Comparison of ENCODE assay signal across 26 mouse cellular contexts in genomic region chr2:158283771-158284170, GRCm38 (mm10). TPM values are rescaled to one million over a fixed set of nuclear protein-coding genes. Genes with fewer than 3 reads are reported as not detected.
"Had no signal": no experiment of that assay in that cellular context is flagged by ENCODE, and none has a peak within 500 bp of the region (broad histone marks: within the 10 kb centered on the region; RNA-seq: fewer than 3 reads in every experiment).

No protein-coding gene starts in this region.

- DNase-seq: lung, adult 18-20 months; lung, embryonic 14.5 days; lung, postnatal 10 days; lung, postnatal 4 days; retina, postnatal 1 day; right cerebral cortex, adult 18-20 months; right cerebral cortex, postnatal 25 days; right cerebral cortex, postnatal 4 days; spleen, adult 18-20 months; thymus, adult 18-20 months; thymus, postnatal 14 days; thymus, postnatal 36 days had no signal

- H3K4me2 ChIP-seq: lung, embryonic 14.5 days; midbrain, embryonic 13.5 days; midbrain, embryonic 15.5 days; neural tube, embryonic 13.5 days; neural tube, embryonic 15.5 days had no signal

- H3K4me1 ChIP-seq: midbrain, embryonic 13.5 days had no signal

- ATAC-seq: midbrain, embryonic 15.5 days had no signal

- H3K4me3 ChIP-seq: midbrain, embryonic 10.5 days; midbrain, embryonic 13.5 days; midbrain, embryonic 15.5 days; myocyte; neural tube, embryonic 13.5 days; neural tube, embryonic 15.5 days had no signal

- H3K9me3 ChIP-seq: midbrain, embryonic 10.5 days; midbrain, embryonic 13.5 days; midbrain, embryonic 15.5 days; neural tube, embryonic 13.5 days; neural tube, embryonic 15.5 days had no signal

- H3K27ac ChIP-seq: midbrain, embryonic 13.5 days; midbrain, embryonic 15.5 days; neural tube, embryonic 13.5 days; neural tube, embryonic 15.5 days had no signal

- H3K27me3 ChIP-seq: midbrain, embryonic 13.5 days; midbrain, embryonic 15.5 days; neural tube, embryonic 13.5 days; neural tube, embryonic 15.5 days had no signal

- H3K9ac ChIP-seq: lung, embryonic 14.5 days; midbrain, embryonic 13.5 days; midbrain, embryonic 15.5 days; neural tube, embryonic 15.5 days had no signal

- H3K36me3 ChIP-seq: midbrain, embryonic 10.5 days; midbrain, embryonic 13.5 days; midbrain, embryonic 15.5 days; neural tube, embryonic 13.5 days; neural tube, embryonic 15.5 days had no signal

RNA-seq across cellular contexts. Expression of gene Lbp, which starts 22.5 kb away (rescaled TPM):
- total RNA-seq: megakaryocyte-erythroid progenitor cell, adult 5-6 weeks had no signal

RNA-seq across cellular contexts. Expression of gene Bpi, which starts 25.9 kb away (rescaled TPM):
- total RNA-seq: megakaryocyte, adult 5-6 weeks; megakaryocyte-erythroid progenitor cell, adult 5-6 weeks had no signal
- polyA plus RNA-seq: lung, embryonic 14.5 days; lung, embryonic 16.5 days; midbrain, embryonic 10.5 days; midbrain, embryonic 13.5 days; midbrain, embryonic 15.5 days; myocyte; neural tube, embryonic 11.5 days; neural tube, embryonic 13.5 days; neural tube, embryonic 15.5 days; small intestine, adult 2 months; stomach, embryonic 14.5 days; stomach, embryonic 16.5 days; thymus, postnatal 0 days had no signal

RNA-seq across cellular contexts. Expression of gene D630003M21Rik, which starts 54.7 kb away (rescaled TPM):
- total RNA-seq: megakaryocyte, adult 5-6 weeks; megakaryocyte-erythroid progenitor cell, adult 5-6 weeks had no signal
